Mouse (Mus musculus) forebrain, postnatal 0 days (tissue): ENCODE data around the gene Elk4. TPM values are rescaled to one million over a fixed set of nuclear protein-coding genes. Genes with fewer than 3 reads are reported as not detected.

Experiments
- ATAC-seq: fragments of 200-750 bp; cut with Nextera tagmentation; 2 replicates; pipeline ENCODE4 v1.8.0; 2017; ENCODE audit warnings: mild to moderate bottlenecking, moderate library complexity
- DNase-seq: peaks from one replicate; pipeline ENCODE4 v3.0.0-alpha.2; 2015
- H3K27ac ChIP-seq: fragments of 300-500 bp; sonication (generic); 2 replicates; pipeline ENCODE4 v1.5.1; 2014; ENCODE audit warnings: low read depth, mild to moderate bottlenecking, antibody characterized with exemption, low read length, moderate library complexity, mixed read lengths
- H3K27me3 ChIP-seq: fragments of 300-500 bp; sonication (generic); 2 replicates; pipeline ENCODE4 v1.6.1; 2014; ENCODE audit warnings: mild to moderate bottlenecking, low read length, mixed read lengths; ENCODE audit not compliant: insufficient read depth
- H3K36me3 ChIP-seq: fragments of 300-500 bp; sonication (generic); 2 replicates; pipeline ENCODE4 v1.6.1; 2014; ENCODE audit warnings: mild to moderate bottlenecking, moderate library complexity; ENCODE audit not compliant: insufficient read depth
- H3K4me1 ChIP-seq: fragments of 300-500 bp; sonication (generic); 2 replicates; pipeline ENCODE4 v1.6.1; 2014; ENCODE audit warnings: antibody characterized with exemption; ENCODE audit not compliant: insufficient read depth
- H3K4me2 ChIP-seq: fragments of 300-500 bp; sonication (generic); 2 replicates; pipeline ENCODE4 v1.6.1; 2014; ENCODE audit warnings: low read depth, mild to moderate bottlenecking, moderate library complexity
- H3K4me3 ChIP-seq: fragments of 300-500 bp; sonication (generic); 2 replicates; pipeline ENCODE4 v1.5.1; 2014; ENCODE audit warnings: low read depth, low read length, mixed read lengths
- H3K9ac ChIP-seq: fragments of 300-500 bp; sonication (generic); 2 replicates; pipeline ENCODE4 v1.6.1; 2014; ENCODE audit warnings: mild to moderate bottlenecking
- H3K9me3 ChIP-seq: fragments of 300-500 bp; sonication (generic); 2 replicates; pipeline ENCODE4 v1.6.1; 2016; ENCODE audit warnings: low read length
- CTCF ChIP-seq: sonication (generic); IDR thresholded peaks from 2 replicates; pipeline ENCODE4 v1.5.1; 2016; ENCODE audit warnings: antibody characterized with exemption, control low read depth, low read depth
- WGBS: fragments of 180-500 bp; shearing (Covaris S2); extraction: QIAGEN DNeasy Blood & Tissue Kit; methylation state at CpG from one replicate; pipeline ENCODE4 v1.1.7; 2014; 5-methylcytosine and 5-hydroxymethylcytosine counted together
- polyA plus RNA-seq: library from polyadenylated mRNA; unstranded; fragments of >200 nt; fragmentation: Nextera tagmentation; extraction: Ambion mirVana; gene quantifications from 2 replicates; pipeline ENCODE4 v1.2.1, GENCODE M21; 2015
- total RNA-seq: library from RNA; depleted of rRNA; stranded (reverse); fragments of >200 nt; gene quantifications from 2 replicates; pipeline ENCODE4 v1.2.3, GENCODE M21; 2014

Elk4 gene
- total and polyA plus RNA-seq, 2 experiments from 2014 or later, result 8.2 to 25.5 TPM

GRCm38 (mm10) chr1:132007828-132008827 lies 721 bp downstream of the Elk4 start:
- under 1% methylated on average over 61 of the region's 72 CpGs for WGBS
- no peak for TF ChIP-seq CTCF
- H3K36me3 ChIP-seq, result no peaks in the 10 kb centered on the region

GRCm38 (mm10) chr1:132008881-132009644 lies 1.7 kb downstream of the Elk4 start:
- H3K36me3 ChIP-seq, result no peaks in the 10 kb centered on the region
- no peaks in the 10 kb centered on the region for H3K9me3 ChIP-seq
- H3K27me3 ChIP-seq, result no peaks in the 10 kb centered on the region
- no peak for TF ChIP-seq CTCF
- H3K27ac ChIP-seq, result no peak overlapping the region
- peak overlapping the region; percentile 93; the same call in 1 of the 2 replicates for H3K9ac ChIP-seq
- peaks cover 10% of the 10 kb centered on the region for H3K4me1 ChIP-seq
- DNase-seq (no peak), ATAC-seq (no peak)
- H3K4me3 ChIP-seq, result peak overlapping the region; percentile 90
- WGBS, result 29% methylated on average over 8 of the region's 8 CpGs
- peak overlapping the region; percentile 69 for H3K4me2 ChIP-seq

More at GRCm38 (mm10) chr1:132007828-132008827, 721 bp downstream of the Elk4 start:
- Histone ChIP-seq H3K27ac (peak overlapping the region; percentile 98), H3K4me1 (peaks cover 10% of the 10 kb centered on the region), H3K27me3 (no peaks in the 10 kb centered on the region), H3K4me3 (peak overlapping the region; percentile 90), H3K9ac (peak overlapping the region; percentile 93), H3K9me3 (no peaks in the 10 kb centered on the region), H3K4me2 (peak overlapping the region; percentile 69)
- DNase-seq (peak; percentile 84), ATAC-seq (peak; percentile 92)

GRCm38 (mm10) chr1:132010632-132011501 lies 3.5 kb downstream of the Elk4 start:
- H3K9ac ChIP-seq, result no peak overlapping the region
- H3K9me3 ChIP-seq, result no peaks in the 10 kb centered on the region
- no peak overlapping the region for H3K4me2 ChIP-seq
- peaks cover 10% of the 10 kb centered on the region for H3K4me1 ChIP-seq
- no peak overlapping the region for H3K27ac ChIP-seq
- H3K27me3 ChIP-seq, result no peaks in the 10 kb centered on the region
- DNase-seq (no peak), ATAC-seq (no peak)
- WGBS, result 92% methylated on average over 17 of the region's 17 CpGs
- TF ChIP-seq CTCF, result no peak
- H3K36me3 ChIP-seq, result peaks cover 12% of the 10 kb centered on the region; the same call in 1 of the 2 replicates
- H3K4me3 ChIP-seq, result no peak overlapping the region

GRCm38 (mm10) chr1:132011785-132012184 lies 4.4 kb downstream of the Elk4 start:
- WGBS, result 83% methylated on average over 2 of the region's 2 CpGs

GRCm38 (mm10) chr1:132012861-132013260 lies 5.5 kb downstream of the Elk4 start:
- peak; percentile 13 for DNase-seq
- Histone ChIP-seq H3K4me1 (peaks cover 10% of the 10 kb centered on the region; the same call in 1 of the 2 replicates), H3K4me3 (no peak overlapping the region), H3K27ac (no peak overlapping the region; the same call in 1 of the 2 replicates), H3K9me3 (no peaks in the 10 kb centered on the region), H3K36me3 (peaks cover 17% of the 10 kb centered on the region), H3K4me2 (no peak overlapping the region), H3K27me3 (no peaks in the 10 kb centered on the region), H3K9ac (no peak overlapping the region)
- TF ChIP-seq CTCF, result no peak
- WGBS, result 66% methylated on average over 8 of the region's 8 CpGs
- ATAC-seq, result no peak

More at GRCm38 (mm10) chr1:132011785-132012184, 4.4 kb downstream of the Elk4 start:
- H3K4me2 ChIP-seq, result no peak overlapping the region
- no peak overlapping the region for H3K4me3 ChIP-seq
- no peak overlapping the region for H3K27ac ChIP-seq
- H3K9ac ChIP-seq, result no peak overlapping the region
- peaks cover 10% of the 10 kb centered on the region; the same call in 1 of the 2 replicates for H3K4me1 ChIP-seq
- DNase-seq (no peak), ATAC-seq (no peak)
- no peaks in the 10 kb centered on the region for H3K9me3 ChIP-seq
- H3K27me3 ChIP-seq, result no peaks in the 10 kb centered on the region
- TF ChIP-seq CTCF, result no peak
- H3K36me3 ChIP-seq, result peaks cover 12% of the 10 kb centered on the region; the same call in 1 of the 2 replicates

- H3K4me1 ChIP-seq, result no peaks in the 10 kb centered on the region
- no peak overlapping the region for H3K4me3 ChIP-seq
- WGBS, result 91% methylated on average over 1 of the region's 1 CpGs
- peaks cover 33% of the 10 kb centered on the region for H3K36me3 ChIP-seq
- peak; percentile 12; the same call in 1 of the 2 replicates for TF ChIP-seq CTCF
- H3K9me3 ChIP-seq, result no peaks in the 10 kb centered on the region
- H3K9ac ChIP-seq, result no peak overlapping the region
- no peak overlapping the region for H3K4me2 ChIP-seq
- DNase-seq (no peak), ATAC-seq (no peak)
- no peaks in the 10 kb centered on the region for H3K27me3 ChIP-seq
- H3K27ac ChIP-seq, result no peak overlapping the region
Measured at GRCm38 (mm10) chr1:132014800-132015199, 7.4 kb downstream of the Elk4 start.
